ENCODE assay signal across 8 mouse cellular contexts in genomic region chr5:64156579-64156978, GRCm38 (mm10). TPM values are rescaled to one million over a fixed set of nuclear protein-coding genes. Genes with fewer than 3 reads are reported as not detected.
DNase-seq lines count a peak whose midpoint lies in the region; ATAC-seq and TF ChIP-seq lines count a peak whose summit lies in the region.

No protein-coding gene starts in this region.

- no peaks in the 10 kb centered on the region for H3K27me3 ChIP-seq in spleen, adult 2 months (ENCODE audit: control insufficient read depth, insufficient read depth, low read length)
- H3K27me3 ChIP-seq in stomach, embryonic 15.5 days (replicated peaks), result 0 out of 2 replicates have a peak, but pooled peaks cover 4% of the 10 kb centered on the region

- no peak overlapping the region for H3K9ac ChIP-seq in stomach, embryonic 15.5 days

- H3K36me3 ChIP-seq in spleen, adult 2 months (ENCODE audit: control insufficient read depth, insufficient read depth, low read length), result no peaks in the 10 kb centered on the region
- H3K36me3 ChIP-seq in stomach, embryonic 15.5 days, result no peaks in the 10 kb centered on the region

- 30% methylated on average over 4 of the region's 4 CpGs for WGBS in spleen, adult 2 months
- WGBS in stomach, embryonic 15.5 days, result 24% methylated on average over 4 of the region's 4 CpGs

- H3K4me2 ChIP-seq in stomach, embryonic 15.5 days, result peak overlapping the region; percentile 37

- TF ChIP-seq CTCF in spleen, adult 2 months (IDR thresholded peaks at IDR 0.05; ENCODE audit: extremely low read depth, insufficient read depth, insufficient read length, insufficient replicate concordance), result no peak

- TF ChIP-seq POLR2A in spleen, adult 2 months (IDR thresholded peaks at IDR 0.05; ENCODE audit: low read depth, low read length), result no peak

- H3K27ac ChIP-seq in spleen, adult 2 months (ENCODE audit: insufficient read depth, low read length), result peak overlapping the region; percentile 19; the same call in 1 of the 2 replicates
- peak overlapping the region; percentile 71 for H3K27ac ChIP-seq in stomach, embryonic 15.5 days

- peak; percentile 14 for DNase-seq in embryo, embryonic 9.5 days (ENCODE audit: extremely low spot score)
- no peak for DNase-seq in embryo, embryonic 11 days
- no peak for DNase-seq in spleen, adult 2 months (ENCODE audit: low read depth in 1 of 2, low spot score in 2 of 2)
- no peak for DNase-seq in spleen, postnatal 36 days (ENCODE audit: low spot score in 2 of 2)
- peak; percentile 41 to 47 for DNase-seq in kidney, postnatal 4 days
- DNase-seq in left cerebral cortex, adult 11 months (ENCODE audit: low spot score), result no peak

- no peaks in the 10 kb centered on the region for H3K9me3 ChIP-seq in stomach, embryonic 15.5 days

- peak overlapping the region; percentile 2; the same call in 1 of the 2 replicates for H3K4me3 ChIP-seq in spleen, adult 2 months (ENCODE audit: extremely low read depth, insufficient read depth, insufficient read length)
- H3K4me3 ChIP-seq in stomach, embryonic 15.5 days (replicated peaks), result no peak overlapping the region

- peaks cover 22% of the 10 kb centered on the region for H3K4me1 ChIP-seq in spleen, adult 2 months (ENCODE audit: control insufficient read depth, insufficient read depth, insufficient read length)
- peaks cover 10% of the 10 kb centered on the region for H3K4me1 ChIP-seq in stomach, embryonic 15.5 days

- no peak for ATAC-seq in stomach, embryonic 15.5 days (ENCODE audit: insufficient read depth, low FRiP score, low read depth)
- ATAC-seq in monocyte, adult 5-6 weeks (replicated peaks; ENCODE audit: insufficient number of reproducible peaks, low FRiP score, low TSS enrichment, poor library complexity, severe bottlenecking), result no peak

RNA-seq across cellular contexts. Expression of gene Tbc1d1, which starts 0.5 kb away (rescaled TPM):
- 16.8 and 24.1 TPM in 2 replicates for polyA plus RNA-seq in spleen, adult 2 months (2012; rRNA removed)
- polyA plus RNA-seq in stomach, embryonic 15.5 days (2015; fragmentation: Nextera tagmentation; extraction: Ambion mirVana), result 28.9 and 33.3 TPM in 2 replicates
- 61.0 to 74.1 TPM (median 62.6 TPM) in 3 replicates for total RNA-seq in monocyte, adult 5-6 weeks (2017)

Comparison
In these comparisons a context has a peak if more than half of its experiments do, and no peak if none do; other contexts are left out.
1. DNase-seq: peak in embryo, embryonic 9.5 days (single experiment) and kidney, postnatal 4 days (2 of 2); none in embryo, embryonic 11 days (single experiment), spleen, adult 2 months (0 of 2), spleen, postnatal 36 days (0 of 2) and left cerebral cortex, adult 11 months (single experiment).